Mouse (Mus musculus): Measurements from ENCODE around the gene Tjp2.
"Not testable (repeated sequence)": the region's sequence is repeated elsewhere in the genome, so short reads cannot be mapped to it uniquely, and the experiment has no call there.

Gene Tjp2

DNA sequence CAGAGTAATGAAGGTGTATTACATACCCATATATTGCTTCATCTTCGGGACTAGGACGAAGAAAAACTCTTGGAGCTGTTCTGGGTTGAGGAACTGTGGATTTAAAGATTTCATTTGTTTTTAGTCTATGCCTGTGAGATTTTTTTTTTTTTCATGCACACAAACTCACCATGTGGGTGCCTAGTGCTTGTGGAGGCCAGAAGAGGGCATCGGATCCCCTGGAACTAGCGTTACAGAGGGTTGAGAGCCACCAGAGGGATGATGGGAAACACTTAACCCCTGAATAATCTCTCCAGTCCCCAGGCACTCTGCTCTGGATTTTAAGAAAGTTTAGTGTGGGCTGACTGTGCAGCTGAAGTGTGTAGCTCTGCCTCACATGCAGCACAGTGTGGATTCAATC lies 104.0 kb downstream of the Tjp2 start:
- no peak for DNase-seq

GRCm38 (mm10) chr19:24118775-24119174 lies 106.1 kb downstream of the Tjp2 start:
- no peak for DNase-seq

DNA sequence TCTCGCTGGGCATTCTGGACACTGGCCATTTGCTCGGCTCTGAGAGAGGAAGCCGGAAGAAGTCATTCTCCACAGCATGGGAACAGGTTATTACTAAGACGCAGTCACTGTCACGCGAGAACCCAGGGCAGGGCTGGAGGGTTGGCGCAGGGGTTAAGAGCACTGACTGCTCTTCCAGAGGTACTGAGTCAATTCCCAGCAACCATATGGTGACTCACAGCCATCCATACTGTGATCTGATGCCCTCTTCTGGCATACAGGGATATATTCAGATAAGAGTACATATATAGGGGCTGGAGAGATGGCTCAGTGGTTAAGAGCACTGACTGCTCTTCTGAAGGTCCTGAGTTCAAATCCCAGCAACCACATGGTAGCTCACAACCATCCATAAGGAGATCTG lies 113.2 kb downstream of the Tjp2 start:
- no peak for DNase-seq

DNA sequence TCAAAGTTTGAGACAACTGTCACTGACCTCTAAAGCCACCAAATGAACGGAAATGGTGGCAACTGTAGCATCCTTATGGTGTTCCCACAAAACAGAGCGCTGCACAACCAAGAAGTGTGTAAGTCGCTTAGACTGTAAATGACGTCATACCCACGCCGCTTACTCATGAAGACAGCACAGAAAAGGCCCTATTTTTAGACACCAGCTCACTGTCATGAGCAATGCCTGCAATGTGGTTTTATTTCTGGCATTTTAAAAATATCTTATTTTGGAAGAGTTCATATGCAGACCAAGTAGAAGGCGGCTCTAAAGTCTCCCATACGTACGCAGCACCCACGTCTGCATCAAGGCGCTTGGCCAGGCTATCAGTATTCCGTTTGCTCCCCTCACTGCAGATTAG lies 117.1 kb downstream of the Tjp2 start:
- no peak for DNase-seq

DNA sequence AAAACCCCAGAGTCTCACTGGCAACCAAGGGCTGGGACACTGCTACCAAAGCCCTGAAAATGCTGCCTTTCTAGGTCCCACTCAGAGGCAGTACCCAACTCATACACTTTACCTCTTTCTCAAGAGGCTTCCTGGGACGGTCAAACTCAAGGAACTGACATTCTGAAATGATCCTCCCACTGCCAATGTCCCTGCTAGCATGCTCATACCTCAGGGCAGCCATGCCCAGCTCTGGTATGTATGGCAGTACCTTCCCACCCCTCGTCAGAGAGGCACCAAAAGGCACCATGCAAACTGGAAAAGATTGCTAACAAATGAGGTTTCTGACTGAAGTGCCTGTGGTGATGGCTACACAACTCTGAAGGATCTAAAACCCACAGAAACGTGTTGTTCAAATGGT lies 121.0 kb downstream of the Tjp2 start:
- no peak for DNase-seq

DNA sequence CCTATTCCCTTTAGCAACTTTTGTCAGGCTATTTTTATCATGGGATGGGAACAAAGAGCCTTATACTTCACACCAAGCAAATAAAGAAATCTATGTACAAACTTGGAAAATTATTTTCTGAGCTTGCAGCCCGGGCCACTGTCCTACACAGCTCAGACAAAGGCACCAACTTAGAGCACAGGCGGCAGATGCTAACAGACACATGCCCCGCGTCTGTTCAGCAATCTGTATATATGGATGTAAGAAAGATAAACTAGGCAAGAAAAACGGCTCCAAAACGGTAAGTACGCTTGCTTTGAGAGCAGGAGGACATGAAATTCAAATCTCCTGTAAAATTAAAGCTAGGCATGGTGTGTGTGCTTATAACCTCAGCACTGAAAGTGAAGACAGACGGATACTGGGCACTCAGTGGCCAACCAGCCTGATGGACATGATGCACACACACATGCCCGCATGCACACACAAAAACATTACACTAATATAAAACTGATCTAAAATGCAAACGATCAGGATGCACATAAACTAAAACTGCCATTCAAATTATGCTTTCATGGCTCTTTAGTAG lies 122.2 kb downstream of the Tjp2 start:
- DNase-seq, result no peak

- peak; percentile 40 for DNase-seq
These were observed 123.6 kb downstream of the Tjp2 start for GRCm38 (mm10) chr19:24101183-24101582.

GRCm38 (mm10) chr19:24098691-24099090 lies 126.1 kb downstream of the Tjp2 start:
- DNase-seq, result no peak

- DNase-seq, result no peak
These were observed 127.0 kb downstream of the Tjp2 start for GRCm38 (mm10) chr19:24097666-24098455.

GRCm38 (mm10) chr19:24092060-24092459 lies 132.8 kb downstream of the Tjp2 start:
- DNase-seq, result not testable (repeated sequence)

DNA sequence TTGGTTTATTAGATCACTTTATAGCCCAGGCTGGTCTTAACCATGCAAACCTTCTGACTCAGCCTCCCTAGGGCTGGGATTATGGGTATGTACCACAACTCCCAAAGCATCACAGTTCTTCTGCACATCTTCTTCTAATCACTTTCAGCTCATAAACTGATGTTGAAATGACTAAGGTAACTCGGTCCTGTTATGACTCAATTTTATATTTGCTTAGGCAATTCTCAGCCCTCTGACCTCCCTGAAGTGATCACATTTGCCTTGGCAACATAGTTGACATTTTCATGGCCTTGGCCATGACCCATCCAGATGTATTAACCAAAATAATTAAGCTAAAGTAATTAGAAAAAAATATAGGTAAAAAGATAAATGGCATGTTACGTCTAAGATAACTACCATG lies 134.5 kb downstream of the Tjp2 start:
- DNase-seq, result no peak

DNA sequence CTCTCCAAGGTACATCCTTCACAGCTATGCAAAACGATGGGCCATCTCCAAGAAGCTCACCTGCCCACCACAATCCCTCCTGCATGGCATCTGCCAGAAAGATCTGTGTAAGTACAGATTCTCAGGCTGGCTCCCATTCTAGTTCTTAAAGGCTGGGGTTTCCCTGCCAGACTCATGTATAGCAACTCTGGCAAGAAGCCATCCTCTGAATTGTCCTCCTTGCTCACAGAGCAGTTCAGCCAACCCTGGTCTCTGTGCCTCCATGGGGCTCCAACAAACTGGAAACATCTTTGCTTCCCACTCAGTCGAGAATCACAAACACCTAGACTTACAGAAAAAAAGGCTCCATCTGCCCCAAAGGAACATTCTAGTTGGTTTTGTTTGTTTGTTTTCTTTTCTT lies 139.5 kb downstream of the Tjp2 start:
- DNase-seq, result no peak

GRCm38 (mm10) chr19:24080417-24081080 lies 144.3 kb downstream of the Tjp2 start:
- no peak for DNase-seq

- DNase-seq, result no peak
These were observed 147.2 kb downstream of the Tjp2 start for GRCm38 (mm10) chr19:24077658-24078057.

- no peak for DNase-seq
These were observed 148.3 kb downstream of the Tjp2 start for GRCm38 (mm10) chr19:24076536-24076935.

GRCm38 (mm10) chr19:24075927-24076326 lies 148.9 kb downstream of the Tjp2 start:
- no peak for DNase-seq

DNA sequence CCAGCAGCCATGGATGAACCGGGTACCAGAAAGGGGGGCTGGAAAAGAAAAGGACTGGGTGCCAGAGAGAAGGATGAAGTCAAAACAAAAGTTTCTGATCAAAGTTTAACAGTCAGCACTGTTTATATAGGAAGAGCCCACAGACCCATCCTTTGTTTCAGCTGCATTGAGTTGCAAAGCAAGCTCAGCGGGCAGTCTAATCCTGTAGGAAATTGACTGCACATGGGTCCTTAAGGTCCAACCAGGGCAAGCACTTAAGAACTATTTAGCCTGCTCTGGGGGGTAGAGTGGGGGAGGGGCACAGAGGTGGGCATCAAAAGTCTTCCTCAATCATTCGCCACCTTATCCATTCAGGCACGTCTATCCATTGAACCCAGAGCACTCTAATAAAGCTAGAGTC lies 151.7 kb downstream of the Tjp2 start:
- DNase-seq, result no peak

DNA sequence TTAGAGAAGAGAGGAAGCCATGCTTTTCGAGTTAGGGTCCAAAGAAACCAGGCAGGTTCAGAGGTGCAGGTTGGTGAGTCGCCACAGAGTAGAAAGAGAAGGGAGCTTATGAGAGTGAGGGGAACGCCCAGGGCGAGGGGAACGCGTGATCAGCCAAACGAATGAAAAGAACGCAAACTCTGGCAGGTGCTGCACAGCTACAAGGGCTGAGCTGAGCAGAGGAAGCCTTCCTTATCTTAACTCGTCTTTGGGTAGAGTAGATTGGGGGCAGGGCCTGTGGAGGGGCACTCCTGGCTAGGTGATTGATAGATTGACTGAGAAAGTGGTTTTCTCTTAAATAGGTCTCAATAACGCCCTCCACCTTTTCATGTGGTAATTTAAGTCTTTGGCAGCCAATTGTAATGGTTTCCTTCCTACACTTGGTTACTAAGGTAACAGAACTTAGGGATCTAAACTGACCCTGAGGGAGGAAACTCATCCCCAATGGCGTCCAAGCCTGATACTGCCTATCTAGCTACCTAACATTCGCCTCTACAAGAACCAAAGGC lies 160.4 kb downstream of the Tjp2 start:
- no peak for DNase-seq

- DNase-seq, result no peak
These were observed 161.2 kb downstream of the Tjp2 start for GRCm38 (mm10) chr19:24063585-24063984.

GRCm38 (mm10) chr19:24058851-24059250 lies 166.0 kb downstream of the Tjp2 start:
- no peak for DNase-seq

DNA sequence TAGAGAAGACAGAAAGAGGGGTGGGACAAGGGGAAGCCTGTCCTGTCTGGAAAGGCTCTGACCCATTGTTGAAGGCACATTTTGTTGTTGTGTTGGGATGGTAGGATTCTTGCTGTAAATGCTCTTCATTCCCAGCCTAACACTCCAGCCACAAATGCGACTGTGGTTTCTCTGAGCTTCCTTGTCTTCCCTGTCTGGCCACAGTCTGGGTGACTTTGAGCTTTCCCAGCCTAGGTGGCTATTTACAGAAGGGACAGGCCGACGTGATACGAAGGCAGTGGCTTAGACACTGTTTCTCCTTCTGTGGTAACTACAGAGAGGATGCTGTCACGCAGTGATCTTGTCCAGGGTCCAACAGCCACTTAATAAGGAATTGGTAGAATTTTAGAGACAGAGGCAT lies 166.8 kb downstream of the Tjp2 start:
- DNase-seq, result no peak

GRCm38 (mm10) chr19:24056880-24057279 lies 167.9 kb downstream of the Tjp2 start:
- no peak for DNase-seq

DNA sequence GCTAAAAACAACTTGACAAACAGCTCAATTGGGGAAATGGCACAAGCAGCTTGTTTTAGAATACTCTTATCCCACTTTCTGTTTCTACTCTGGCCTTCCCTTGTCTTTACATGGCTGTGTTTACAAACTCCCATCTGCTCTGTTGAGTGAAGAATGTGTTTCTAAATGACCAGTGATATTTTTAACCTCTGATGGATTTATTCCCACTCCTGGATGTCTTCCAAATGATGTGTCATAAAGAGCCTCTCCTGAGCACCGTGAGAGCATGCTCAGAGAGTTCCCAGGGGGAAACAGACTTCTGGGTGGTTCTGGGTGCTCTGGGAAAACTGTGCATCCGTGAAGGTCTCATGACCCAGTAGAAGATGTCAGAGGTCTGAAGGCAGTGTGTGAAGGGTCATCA lies 169.9 kb downstream of the Tjp2 start:
- peak; percentile 40 for DNase-seq

GRCm38 (mm10) chr19:24054265-24054664 lies 170.6 kb downstream of the Tjp2 start:
- peak; percentile 30 for DNase-seq
